Mouse (Mus musculus) layer of hippocampus, adult 2 months (tissue): ENCODE results near the gene Ube2i. TPM values are rescaled to one million over a fixed set of nuclear protein-coding genes. Genes with fewer than 3 reads are reported as not detected.

Experiments used
- DNase-seq, 2 experiments: peaks; one replicate each; pipeline ENCODE4 v3.0.0; 2022; ENCODE audit warnings: low spot score in 2 of 2
- H3K27ac ChIP-seq: fragments of 200-600 bp; 2 replicates; pipeline ENCODE4 v1.8.1; 2022
- H3K4me3 ChIP-seq: fragments of 200-600 bp; 2 replicates; pipeline ENCODE4 v1.8.1; 2022; ENCODE audit warnings: mild to moderate bottlenecking
- CTCF ChIP-seq: fragments of 200-600 bp; conservative IDR thresholded peaks from 2 replicates; pipeline ENCODE4 v1.8.1; 2022; ENCODE audit warnings: antibody characterized with exemption, mild to moderate bottlenecking, moderate library complexity
- total RNA-seq, 2 experiments: library from RNA; stranded (reverse); gene quantifications; 2 replicates each; pipeline ENCODE4 v1.2.3; 2021

Ube2i gene
- total RNA-seq, 2 experiments from 2014 or later: 229 to 239 TPM

- peak; percentile 94 for DNase-seq
- peak; percentile 87 for TF ChIP-seq CTCF
- H3K27ac ChIP-seq: peak overlapping the region; percentile 100
- peak overlapping the region; percentile 97 for H3K4me3 ChIP-seq
Measured at GRCm38 (mm10) chr17:25273706-25274501, 518 bp downstream of the Ube2i start.

GRCm38 (mm10) chr17:25272951-25273705 is 1.3 kb downstream of the Ube2i start:
- DNase-seq: peak; percentile 76 to 81
- TF ChIP-seq CTCF: no peak
- peak overlapping the region; percentile 97 for H3K4me3 ChIP-seq
- H3K27ac ChIP-seq: peak overlapping the region; percentile 100

DNA sequence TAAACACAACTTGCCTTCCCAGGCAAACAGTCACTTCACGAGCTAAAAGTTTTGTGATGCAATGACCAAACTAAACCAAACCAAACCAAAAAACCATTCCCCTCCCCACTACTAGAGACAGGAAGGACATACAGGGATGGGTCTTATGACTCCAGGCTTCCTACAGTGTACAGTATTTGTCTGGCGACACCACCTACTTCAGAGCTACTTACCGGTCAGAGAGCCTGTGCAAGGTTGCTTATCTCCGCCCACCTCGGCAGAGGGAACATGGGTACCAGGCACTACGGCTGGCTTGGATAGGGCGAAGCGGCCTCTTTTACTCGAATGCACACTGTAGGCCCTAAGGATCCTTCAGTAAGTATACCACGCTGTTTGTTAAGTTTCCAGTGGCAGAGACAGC is 2.1 kb downstream of the Ube2i start:
- peak overlapping the region; percentile 100 for H3K27ac ChIP-seq
- no peak for TF ChIP-seq CTCF
- no peak for DNase-seq

DNA sequence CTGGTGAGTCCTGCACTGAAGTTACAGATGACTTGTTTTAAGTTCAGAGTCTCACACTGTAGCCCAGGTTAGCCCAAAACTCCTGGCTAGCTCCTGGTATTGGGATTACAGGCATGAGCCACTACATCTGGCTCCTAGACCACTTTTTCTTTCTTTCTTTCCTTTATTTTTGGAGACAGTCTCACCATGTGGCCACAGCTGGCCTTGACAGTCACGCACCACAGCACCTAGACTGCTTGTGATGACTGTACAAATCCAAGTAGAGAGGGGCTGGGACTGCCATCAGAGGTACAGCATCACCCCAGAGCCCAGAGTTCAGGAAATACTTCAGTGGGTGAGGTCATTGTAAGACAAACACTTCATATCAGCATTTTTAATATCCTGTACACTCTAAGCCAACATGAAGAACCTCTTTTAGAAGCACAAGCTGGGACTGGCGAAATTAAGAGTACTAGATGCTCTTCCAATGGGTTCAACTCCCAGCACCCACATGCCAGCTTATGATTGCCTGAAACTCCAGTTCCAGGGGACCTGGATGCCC is 3.6 kb downstream of the Ube2i start:
- no peak for TF ChIP-seq CTCF
- Histone ChIP-seq H3K27ac (no peak overlapping the region), H3K4me3 (no peak overlapping the region; the same call in 1 of the 2 replicates)
- no peak for DNase-seq

More for the DNA sequence above, 2.1 kb downstream of the Ube2i start:
- H3K4me3 ChIP-seq: peak overlapping the region; percentile 97

DNA sequence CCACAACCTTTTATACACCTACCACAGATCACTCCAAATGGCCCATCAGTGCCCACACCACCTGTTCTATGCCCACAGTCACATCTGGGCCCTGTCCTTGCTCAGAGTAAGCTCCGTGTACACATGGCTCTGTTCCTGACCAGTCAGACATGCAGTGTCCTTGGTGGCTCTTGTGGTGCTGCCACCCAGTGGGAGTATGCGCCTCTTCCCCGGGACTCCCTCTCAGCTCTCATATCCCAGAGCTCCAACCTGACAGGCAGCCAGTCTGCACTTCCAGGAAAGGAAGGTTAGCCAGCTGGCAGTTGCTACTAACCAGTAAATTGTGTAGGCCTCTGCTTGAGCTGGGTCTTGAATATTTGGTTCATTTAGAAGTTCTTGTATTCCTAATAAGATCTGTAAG is 10.0 kb downstream of the Ube2i start:
- H3K27ac ChIP-seq: no peak overlapping the region
- DNase-seq: peak; percentile 48 to 52
- TF ChIP-seq CTCF: peak; percentile 74
- H3K4me3 ChIP-seq: no peak overlapping the region

DNA sequence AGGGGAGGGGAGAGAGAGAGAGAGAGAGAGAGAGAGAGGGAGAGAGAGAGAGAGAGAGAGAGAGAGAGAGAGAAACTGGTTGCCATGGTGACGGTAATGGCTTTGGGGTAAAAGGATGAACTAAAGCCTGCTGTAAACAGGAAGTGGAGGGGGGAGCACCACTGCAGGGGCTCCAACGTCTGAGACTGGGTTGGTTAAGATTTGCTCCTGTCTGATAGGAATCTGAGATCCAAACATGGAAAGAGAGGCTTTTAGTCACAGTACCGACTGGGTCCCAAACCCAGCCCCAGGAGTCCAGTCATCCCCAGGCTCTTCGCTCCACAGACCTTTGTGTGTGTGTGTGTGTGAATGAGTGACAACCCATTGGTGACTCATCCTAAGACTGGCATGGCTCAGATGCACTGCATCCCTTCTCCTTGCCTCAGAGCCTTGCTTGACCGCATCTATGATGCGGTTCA is 16.6 kb downstream of the Ube2i start:
- Histone ChIP-seq H3K4me3 (no peak overlapping the region), H3K27ac (no peak overlapping the region)
- no peak for TF ChIP-seq CTCF
- DNase-seq: no peak

- peak within 1 kb of the TSS; percentile 27; the same call in 1 of the 2 replicates for H3K4me3 ChIP-seq
- TF ChIP-seq CTCF: no peak
- DNase-seq: no peak
- H3K27ac ChIP-seq: no peak within 1 kb of the TSS
Measured at GRCm38 (mm10) chr17:25256140-25256754, 18.2 kb downstream of the Ube2i start, which contains the start of gene Baiap3. Gene Baiap3, minus strand, starts transcription at chr17:25256364.

DNA sequence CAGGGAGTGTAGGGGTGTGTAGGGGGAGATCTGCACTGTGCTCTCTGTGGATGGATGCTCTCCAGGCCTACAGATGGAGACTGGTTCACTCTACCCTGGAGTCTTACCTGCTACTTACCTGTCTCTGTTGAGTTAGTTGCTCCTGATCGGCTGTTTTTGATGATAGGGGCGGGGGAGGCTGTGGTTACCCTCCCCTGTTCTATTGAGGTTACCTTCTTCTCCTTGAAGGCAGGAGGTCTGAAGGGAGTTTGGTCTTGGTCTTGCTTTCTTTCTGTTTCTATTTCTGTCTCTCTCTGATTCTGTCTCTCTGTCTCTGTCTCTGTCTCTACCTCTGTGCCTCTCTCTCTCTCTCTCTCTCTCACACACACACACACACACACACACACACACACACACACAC is 19.3 kb downstream of the Ube2i start:
- H3K4me3 ChIP-seq: no peak overlapping the region
- no peak for TF ChIP-seq CTCF
- H3K27ac ChIP-seq: no peak overlapping the region

DNA sequence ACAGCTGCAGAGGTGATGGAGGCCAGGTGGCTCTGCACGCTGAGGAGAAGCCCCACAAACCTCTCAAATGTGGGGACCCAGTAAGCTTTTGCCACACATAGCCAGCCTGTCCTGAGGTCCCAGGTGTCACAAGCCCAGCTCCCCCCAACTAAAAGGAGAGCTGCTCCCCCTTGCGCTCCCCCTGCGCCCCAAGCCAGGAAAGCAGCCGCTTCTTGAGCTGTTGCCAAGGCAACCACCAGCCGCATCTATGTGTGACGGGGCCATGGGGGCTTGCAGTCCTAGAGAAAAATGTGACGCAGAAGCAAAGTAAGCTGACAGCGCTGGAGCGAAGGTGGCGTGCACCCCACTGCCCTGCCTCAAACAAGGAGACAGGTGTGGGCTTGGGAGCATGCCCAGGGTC is 20.7 kb downstream of the Ube2i start:
- Histone ChIP-seq H3K27ac (peak overlapping the region; percentile 68), H3K4me3 (peak overlapping the region; percentile 6; the same call in 1 of the 2 replicates)
- TF ChIP-seq CTCF: no peak
- DNase-seq: peak in 1 of 2 experiments; percentile 46

More for the DNA sequence above, 19.3 kb downstream of the Ube2i start:
- no peak for DNase-seq

DNA sequence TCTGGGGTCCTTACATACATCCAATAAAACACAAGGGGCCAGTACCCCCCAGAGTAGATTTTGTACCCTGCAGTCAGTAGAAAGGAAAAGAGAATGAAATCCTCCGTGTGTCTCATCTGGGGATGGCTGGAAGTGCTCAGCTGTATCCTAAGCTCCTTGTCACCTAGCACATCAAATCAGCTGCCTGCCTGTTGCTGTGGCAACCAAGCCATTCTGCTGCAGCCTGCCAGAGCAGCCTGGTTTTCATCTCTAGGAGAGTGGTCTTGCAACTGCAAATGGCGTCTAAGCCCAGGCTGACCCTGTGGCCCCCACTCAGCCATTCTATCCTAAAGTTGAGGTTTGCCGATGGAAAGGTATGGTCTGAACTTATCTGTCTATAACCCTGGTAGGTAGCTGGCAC is 21.8 kb downstream of the Ube2i start:
- TF ChIP-seq CTCF: no peak
- Histone ChIP-seq H3K4me3 (no peak overlapping the region), H3K27ac (no peak overlapping the region)
- peak in 1 of 2 experiments; percentile 44 for DNase-seq

DNA sequence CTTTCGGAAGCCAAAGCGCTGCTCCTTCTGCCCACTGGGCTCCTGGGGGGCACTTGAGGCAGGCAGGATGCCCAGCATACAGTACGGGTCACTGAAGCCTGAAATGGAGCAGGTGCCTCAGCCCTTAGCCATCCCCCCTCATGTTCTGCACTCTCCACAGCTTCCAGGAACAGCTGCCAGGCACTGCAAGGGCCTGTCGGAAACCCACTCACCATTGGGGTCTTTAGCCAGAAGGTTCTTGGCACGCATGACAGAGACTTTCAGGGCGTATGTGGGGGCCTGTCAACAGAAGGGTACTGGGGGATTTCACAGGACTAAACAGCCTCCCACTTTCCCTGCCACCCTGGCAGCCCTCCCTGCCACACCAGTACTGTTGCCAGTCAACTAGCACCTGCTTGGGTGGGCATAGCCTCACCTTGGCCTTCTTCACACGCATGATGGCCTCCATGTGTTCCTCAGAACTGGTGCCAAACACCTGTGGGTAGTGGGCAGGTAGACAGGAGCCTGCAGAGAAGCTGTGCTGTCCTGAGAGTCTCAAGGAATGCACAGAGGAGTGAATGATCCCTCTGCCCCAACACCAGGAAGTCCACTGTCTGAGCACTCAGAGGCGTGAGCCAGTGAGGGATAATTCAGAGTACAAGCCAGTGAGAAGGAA is 24.1 kb downstream of the Ube2i start:
- Histone ChIP-seq H3K4me3 (no peak overlapping the region), H3K27ac (no peak overlapping the region)
- no peak for DNase-seq
- no peak for TF ChIP-seq CTCF
